Mouse (Mus musculus): ENCODE data around the gene Fuca1. TPM values are rescaled to one million over a fixed set of nuclear protein-coding genes. Genes with fewer than 3 reads are reported as not detected.

Fuca1 gene
- polyA plus RNA-seq, 1 experiment from 2014 or later, result 50.7 TPM

DNA sequence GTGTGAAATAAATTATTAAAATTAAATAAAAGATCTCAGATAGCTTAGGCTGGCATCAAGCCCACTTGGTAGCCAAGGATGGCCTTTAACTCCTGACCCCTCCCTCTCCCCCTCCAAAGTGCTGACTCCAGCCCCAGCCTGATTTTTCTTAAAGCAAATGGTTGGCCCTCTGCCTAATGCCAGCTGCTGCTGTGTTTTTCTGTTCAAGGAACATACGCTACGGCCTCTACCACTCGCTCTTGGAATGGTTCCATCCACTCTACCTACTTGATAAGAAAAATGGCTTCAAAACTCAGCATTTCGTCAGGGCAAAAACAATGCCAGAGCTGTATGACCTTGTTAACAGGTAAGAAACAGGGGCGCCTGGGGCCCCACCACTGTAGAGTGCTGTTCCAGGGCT, 4.8 kb downstream of the Fuca1 start:
- Histone ChIP-seq H3K9ac (replicated peaks) (no peak overlapping the region), H3K36me3 (replicated peaks; ENCODE audit: insufficient read depth, low read length) (peaks cover 31% of the 10 kb centered on the region), H3K9me3 (ENCODE audit: low read length) (no peaks in the 10 kb centered on the region), H3K27me3 (ENCODE audit: insufficient read depth, low read length) (no peaks in the 10 kb centered on the region), H3K4me1 (ENCODE audit: insufficient read depth) (peaks cover 11% of the 10 kb centered on the region), H3K4me2 (ENCODE audit: low read depth, low read length) (no peak overlapping the region), H3K4me3 (ENCODE audit: low read depth, low read length) (no peak overlapping the region), H3K27ac (ENCODE audit: low read depth) (no peak overlapping the region)
- no peak for ATAC-seq
- WGBS (ENCODE audit: insufficient replicate concordance), result 83% methylated on average over 5 of the region's 5 CpGs
- DNase-seq, result no peak
- TF ChIP-seq CTCF (IDR thresholded peaks at IDR 0.05; ENCODE audit: low read depth) (no peak), EP300 (IDR thresholded peaks at IDR 0.05; ENCODE audit: low read depth) (no peak)

DNA sequence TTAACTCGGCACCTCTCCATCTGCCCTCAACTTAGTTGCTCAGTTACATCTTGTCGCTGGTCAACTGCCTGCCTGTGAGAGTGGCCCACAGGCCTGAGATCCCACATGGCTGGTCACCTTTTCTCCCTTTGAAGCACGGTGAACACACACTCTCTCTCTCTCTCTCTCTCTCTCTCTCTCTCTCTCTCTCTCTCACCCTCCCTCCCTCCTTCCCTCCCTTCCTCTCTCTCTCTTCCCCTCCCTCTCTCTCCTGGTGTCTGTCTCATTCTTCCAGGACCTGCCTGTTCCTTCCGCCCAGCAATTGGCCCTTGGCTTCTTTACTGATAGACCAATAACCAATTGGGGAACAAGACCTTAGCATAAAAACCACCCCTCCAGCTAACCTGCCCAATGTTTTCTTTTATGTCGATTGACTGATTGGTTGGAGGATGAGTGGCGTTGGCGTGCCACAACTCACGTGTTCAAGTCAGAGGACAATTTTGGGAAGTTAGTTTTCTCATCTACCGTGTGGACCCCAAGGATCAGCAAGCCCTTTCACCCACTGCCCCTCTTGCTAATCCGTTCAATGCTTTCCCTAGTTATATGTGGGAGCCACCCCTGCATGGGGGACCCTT, 5.8 kb downstream of the Fuca1 start:
- peaks cover 10% of the 10 kb centered on the region for H3K4me1 ChIP-seq (ENCODE audit: insufficient read depth)
- no peak for DNase-seq
- no peaks in the 10 kb centered on the region for H3K9me3 ChIP-seq (ENCODE audit: low read length)
- H3K9ac ChIP-seq (replicated peaks), result no peak overlapping the region
- H3K4me3 ChIP-seq (ENCODE audit: low read depth, low read length), result no peak overlapping the region
- no peak overlapping the region for H3K27ac ChIP-seq (ENCODE audit: low read depth)
- TF ChIP-seq CTCF (IDR thresholded peaks at IDR 0.05; ENCODE audit: low read depth), result no peak
- TF ChIP-seq EP300 (IDR thresholded peaks at IDR 0.05; ENCODE audit: low read depth), result no peak
- H3K27me3 ChIP-seq (ENCODE audit: insufficient read depth, low read length), result no peaks in the 10 kb centered on the region
- WGBS (ENCODE audit: insufficient replicate concordance), result 77% methylated on average over 10 of the region's 10 CpGs
- H3K4me2 ChIP-seq (ENCODE audit: low read depth, low read length), result no peak overlapping the region
- peaks cover 34% of the 10 kb centered on the region for H3K36me3 ChIP-seq (replicated peaks; ENCODE audit: insufficient read depth, low read length)
- ATAC-seq, result no peak

DNA sequence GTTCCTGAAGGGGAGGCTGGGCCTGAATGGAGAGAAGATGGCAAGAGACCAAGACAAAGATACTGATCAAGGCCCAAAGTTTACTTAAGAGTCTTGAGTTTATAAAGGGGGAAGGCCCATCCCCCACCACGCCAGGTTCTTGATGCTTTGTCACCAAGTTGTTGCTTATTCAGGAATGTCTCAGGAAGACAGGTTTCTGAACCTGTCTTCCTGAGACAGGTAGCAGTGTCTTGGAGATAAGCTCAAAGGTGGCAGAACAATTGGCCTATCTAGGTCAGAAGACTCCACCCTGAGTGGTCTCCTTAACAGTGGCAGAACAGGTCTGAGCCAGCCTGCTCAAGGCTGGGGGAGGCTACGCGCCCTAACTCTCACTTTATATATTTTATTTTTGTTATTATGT, 6.3 kb downstream of the Fuca1 start:
- 84% methylated on average over 3 of the region's 3 CpGs for WGBS (ENCODE audit: insufficient replicate concordance)

DNA sequence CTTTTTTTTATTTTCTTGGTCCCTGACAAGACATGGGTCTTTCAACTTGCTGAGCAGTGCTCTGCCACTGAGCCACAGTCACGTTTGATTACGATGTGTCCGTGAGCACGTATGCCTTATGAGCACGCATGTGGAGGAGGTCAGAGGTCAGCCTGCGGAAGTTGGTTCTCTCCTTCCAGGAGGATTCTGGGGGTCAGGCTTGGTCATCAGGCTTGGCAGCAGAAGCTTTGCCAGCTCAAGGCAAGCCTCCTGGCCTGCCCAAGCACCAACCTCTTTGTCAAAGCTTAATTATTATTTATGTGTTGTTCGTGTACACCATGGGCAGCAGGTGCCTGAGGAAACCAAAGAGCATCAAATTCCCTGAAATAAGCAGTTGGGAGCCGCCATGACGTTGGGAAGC, 7.8 kb downstream of the Fuca1 start:
- Histone ChIP-seq H3K36me3 (replicated peaks; ENCODE audit: insufficient read depth, low read length) (peaks cover 38% of the 10 kb centered on the region), H3K27ac (ENCODE audit: low read depth) (no peak overlapping the region), H3K4me3 (ENCODE audit: low read depth, low read length) (no peak overlapping the region), H3K9me3 (ENCODE audit: low read length) (no peaks in the 10 kb centered on the region), H3K27me3 (ENCODE audit: insufficient read depth, low read length) (no peaks in the 10 kb centered on the region), H3K4me1 (ENCODE audit: insufficient read depth) (no peaks in the 10 kb centered on the region), H3K9ac (replicated peaks) (no peak overlapping the region), H3K4me2 (ENCODE audit: low read depth, low read length) (no peak overlapping the region)
- DNase-seq, result no peak
- ATAC-seq, result no peak
- TF ChIP-seq EP300 (IDR thresholded peaks at IDR 0.05; ENCODE audit: low read depth) (no peak), CTCF (IDR thresholded peaks at IDR 0.05; ENCODE audit: low read depth) (no peak)
- 89% methylated on average over 9 of the region's 9 CpGs for WGBS (ENCODE audit: insufficient replicate concordance)

More for the DNA sequence above, 6.3 kb downstream of the Fuca1 start:
- no peak overlapping the region for H3K4me3 ChIP-seq (ENCODE audit: low read depth, low read length)
- no peak overlapping the region for H3K9ac ChIP-seq (replicated peaks)
- H3K4me1 ChIP-seq (ENCODE audit: insufficient read depth), result peaks cover 5% of the 10 kb centered on the region
- no peak for TF ChIP-seq CTCF (IDR thresholded peaks at IDR 0.05; ENCODE audit: low read depth)
- TF ChIP-seq EP300 (IDR thresholded peaks at IDR 0.05; ENCODE audit: low read depth), result no peak
- no peak for DNase-seq
- ATAC-seq, result no peak
- no peak overlapping the region for H3K27ac ChIP-seq (ENCODE audit: low read depth)
- H3K27me3 ChIP-seq (ENCODE audit: insufficient read depth, low read length), result no peaks in the 10 kb centered on the region
- no peak overlapping the region for H3K4me2 ChIP-seq (ENCODE audit: low read depth, low read length)
- H3K36me3 ChIP-seq (replicated peaks; ENCODE audit: insufficient read depth, low read length), result peaks cover 36% of the 10 kb centered on the region
- no peaks in the 10 kb centered on the region for H3K9me3 ChIP-seq (ENCODE audit: low read length)

DNA sequence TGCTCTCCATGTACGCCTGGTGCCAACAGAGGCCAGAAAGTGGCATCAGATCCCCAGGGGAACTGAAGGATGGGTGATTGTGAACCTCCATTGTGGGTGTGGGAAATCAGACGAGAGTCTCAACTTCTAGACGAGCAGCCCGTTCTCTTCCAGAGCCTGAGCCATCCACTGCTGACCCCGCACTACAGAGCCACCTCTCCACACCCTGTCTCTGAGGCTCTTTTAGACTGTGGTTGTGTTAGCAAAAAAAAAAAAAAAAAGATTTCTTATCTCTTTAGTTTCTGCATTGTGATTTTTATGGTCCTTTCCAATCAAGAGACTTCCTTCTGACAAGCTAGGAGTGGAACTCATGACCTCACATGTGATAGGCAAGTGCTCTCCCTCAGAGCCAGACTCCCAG, 8.9 kb downstream of the Fuca1 start:
- TF ChIP-seq EP300 (IDR thresholded peaks at IDR 0.05; ENCODE audit: low read depth) (no peak), CTCF (IDR thresholded peaks at IDR 0.05; ENCODE audit: low read depth) (no peak)
- Histone ChIP-seq H3K9me3 (ENCODE audit: low read length) (no peaks in the 10 kb centered on the region), H3K27ac (ENCODE audit: low read depth) (no peak overlapping the region), H3K9ac (replicated peaks) (no peak overlapping the region), H3K36me3 (replicated peaks; ENCODE audit: insufficient read depth, low read length) (peaks cover 39% of the 10 kb centered on the region), H3K4me3 (ENCODE audit: low read depth, low read length) (no peak overlapping the region), H3K4me1 (ENCODE audit: insufficient read depth) (no peaks in the 10 kb centered on the region), H3K27me3 (ENCODE audit: insufficient read depth, low read length) (no peaks in the 10 kb centered on the region), H3K4me2 (ENCODE audit: low read depth, low read length) (no peak overlapping the region)
- WGBS (ENCODE audit: insufficient replicate concordance), result 77% methylated on average over 5 of the region's 5 CpGs
- ATAC-seq (no peak), DNase-seq (no peak)

DNA sequence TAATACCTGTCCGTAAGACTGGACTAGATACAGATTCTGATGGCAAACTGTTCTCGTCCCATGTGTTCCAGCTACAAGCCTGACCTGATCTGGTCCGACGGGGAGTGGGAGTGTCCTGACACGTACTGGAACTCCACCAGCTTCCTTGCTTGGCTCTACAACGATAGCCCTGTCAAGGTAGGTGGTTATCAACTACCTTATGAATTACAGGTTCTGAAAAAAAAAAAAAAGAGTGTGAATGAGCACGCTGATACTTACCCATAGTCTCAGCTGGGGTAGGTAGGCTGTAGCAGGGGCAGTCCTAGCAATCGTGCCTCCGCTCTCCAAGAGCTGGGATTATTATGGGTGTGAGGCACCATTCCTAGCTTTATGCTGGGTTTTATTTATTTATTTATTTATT, 9.3 kb downstream of the Fuca1 start:
- no peak overlapping the region for H3K27ac ChIP-seq (ENCODE audit: low read depth)
- H3K9ac ChIP-seq (replicated peaks), result no peak overlapping the region
- no peaks in the 10 kb centered on the region for H3K4me1 ChIP-seq (ENCODE audit: insufficient read depth)
- H3K9me3 ChIP-seq (ENCODE audit: low read length), result no peaks in the 10 kb centered on the region
- no peak for TF ChIP-seq EP300 (IDR thresholded peaks at IDR 0.05; ENCODE audit: low read depth)
- no peak for TF ChIP-seq CTCF (IDR thresholded peaks at IDR 0.05; ENCODE audit: low read depth)
- DNase-seq, result no peak
- peaks cover 39% of the 10 kb centered on the region for H3K36me3 ChIP-seq (replicated peaks; ENCODE audit: insufficient read depth, low read length)
- H3K27me3 ChIP-seq (ENCODE audit: insufficient read depth, low read length), result no peaks in the 10 kb centered on the region
- H3K4me3 ChIP-seq (ENCODE audit: low read depth, low read length), result no peak overlapping the region
- no peak overlapping the region for H3K4me2 ChIP-seq (ENCODE audit: low read depth, low read length)
- ATAC-seq, result no peak
- 89% methylated on average over 9 of the region's 9 CpGs for WGBS (ENCODE audit: insufficient replicate concordance)

DNA sequence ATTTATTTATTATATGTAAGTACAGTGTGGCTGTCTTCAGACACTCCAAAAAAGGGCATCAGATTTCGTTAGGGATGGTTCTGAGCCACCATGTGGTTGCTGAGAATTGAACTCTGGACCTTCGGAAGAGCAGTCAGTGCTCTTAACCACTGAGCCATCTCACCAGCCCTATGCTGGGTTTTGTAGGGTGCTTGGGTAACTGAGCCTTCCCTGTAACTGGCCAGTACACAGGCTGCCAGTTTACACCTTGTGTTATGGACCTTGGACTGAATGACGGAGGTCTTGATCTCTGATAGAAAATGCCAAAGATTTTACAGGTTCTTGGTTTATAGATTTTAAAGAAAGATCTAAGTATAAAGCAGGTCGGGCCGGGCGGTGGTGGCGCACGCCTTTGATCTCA, 9.7 kb downstream of the Fuca1 start:
- H3K36me3 ChIP-seq (replicated peaks; ENCODE audit: insufficient read depth, low read length), result peaks cover 37% of the 10 kb centered on the region
- no peak for DNase-seq
- H3K9me3 ChIP-seq (ENCODE audit: low read length), result no peaks in the 10 kb centered on the region
- no peak for ATAC-seq
- no peak for TF ChIP-seq EP300 (IDR thresholded peaks at IDR 0.05; ENCODE audit: low read depth)
- TF ChIP-seq CTCF (IDR thresholded peaks at IDR 0.05; ENCODE audit: low read depth), result no peak
- no peak overlapping the region for H3K4me2 ChIP-seq (ENCODE audit: low read depth, low read length)
- H3K4me1 ChIP-seq (ENCODE audit: insufficient read depth), result no peaks in the 10 kb centered on the region
- no peak overlapping the region for H3K27ac ChIP-seq (ENCODE audit: low read depth)
- H3K9ac ChIP-seq (replicated peaks), result no peak overlapping the region
- no peak overlapping the region for H3K4me3 ChIP-seq (ENCODE audit: low read depth, low read length)
- no peaks in the 10 kb centered on the region for H3K27me3 ChIP-seq (ENCODE audit: insufficient read depth, low read length)
- WGBS (ENCODE audit: insufficient replicate concordance), result 92% methylated on average over 8 of the region's 8 CpGs
